Mouse (Mus musculus): Measurements from ENCODE around the gene Dnaic2.

Gene Dnaic2

DNA sequence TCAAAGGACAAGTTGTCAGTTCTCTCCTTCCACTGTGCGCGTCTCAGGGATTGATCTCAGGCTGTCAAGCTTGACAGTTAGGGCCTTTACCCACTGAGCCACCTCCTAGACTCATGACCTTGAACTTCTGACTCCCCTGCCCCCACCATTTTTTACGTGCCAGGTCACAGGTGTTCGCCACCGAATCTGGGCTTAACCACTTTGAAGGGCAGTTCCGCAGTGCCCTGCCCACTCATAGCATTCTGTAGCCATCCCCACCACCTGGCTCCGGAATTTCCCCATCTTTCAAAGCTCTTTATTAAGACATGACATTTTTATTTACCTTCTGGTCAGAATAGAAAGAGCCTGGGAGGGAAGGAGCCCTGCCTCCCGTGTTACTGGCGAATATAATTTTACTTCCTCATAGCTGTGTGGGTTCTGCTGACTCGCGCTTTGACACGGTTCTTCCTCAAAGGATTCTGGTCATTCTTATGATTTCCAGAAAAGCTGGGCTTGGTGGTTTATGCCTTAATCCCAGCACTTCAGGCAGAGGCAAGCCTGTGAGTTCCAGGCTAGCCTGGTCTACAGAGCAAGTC is 20.4 kb downstream of the Dnaic2 start:
- DNase-seq, result no peak

DNA sequence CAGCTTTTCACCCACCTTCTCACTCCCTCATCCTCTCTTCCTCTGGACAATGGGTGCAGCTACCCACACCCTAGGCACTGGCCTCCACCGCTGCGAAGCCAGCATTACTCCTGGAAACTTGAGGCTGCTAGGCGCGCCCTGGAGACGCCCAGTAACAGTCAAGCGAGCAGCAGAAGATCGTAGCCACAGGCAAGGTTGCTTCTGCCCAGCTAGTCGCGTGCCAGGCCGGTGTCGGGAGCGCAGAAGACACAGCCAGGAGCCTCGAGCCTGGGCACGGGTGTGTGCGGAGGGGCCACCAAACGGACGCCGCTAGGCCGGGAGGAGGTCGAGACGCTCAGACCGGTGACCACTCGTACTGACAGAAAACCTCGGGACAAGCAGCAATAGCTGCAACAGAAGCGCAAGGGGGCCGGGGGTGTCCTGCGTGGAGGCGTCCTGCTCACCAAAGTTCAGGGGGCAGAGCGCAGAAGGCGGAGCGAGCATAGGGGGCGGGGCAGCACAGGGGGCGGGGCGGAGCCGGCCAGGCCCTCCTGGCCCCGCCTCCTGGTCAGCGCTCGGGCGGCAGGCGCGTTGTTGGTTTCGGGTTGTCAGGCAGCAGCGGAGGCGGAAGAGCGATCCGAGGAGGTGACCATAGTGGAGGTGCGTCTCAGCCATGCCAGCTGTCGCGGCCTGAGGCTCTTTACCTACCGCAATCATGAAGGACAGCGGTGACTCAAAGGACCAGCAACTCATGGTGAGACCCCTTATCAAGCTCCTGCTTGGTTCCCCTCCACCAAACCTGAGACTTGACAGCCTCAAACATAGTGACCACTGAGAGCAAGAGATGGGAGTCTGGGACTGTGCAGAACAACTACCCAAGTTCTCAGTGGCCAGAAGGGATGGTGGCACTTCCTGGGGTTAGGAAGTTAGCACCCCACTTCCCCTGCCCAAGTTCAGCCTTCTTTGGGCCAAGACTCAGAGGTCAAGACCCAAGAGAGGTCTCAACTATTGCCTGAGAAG is 37.9 kb downstream of the Dnaic2 start, which contains the start of gene Kif19a:
Gene Kif19a (plus strand): TSS at position 569 of the 999 bp plus-strand sequence.
- DNase-seq, result peak; percentile 32 to 52

DNA sequence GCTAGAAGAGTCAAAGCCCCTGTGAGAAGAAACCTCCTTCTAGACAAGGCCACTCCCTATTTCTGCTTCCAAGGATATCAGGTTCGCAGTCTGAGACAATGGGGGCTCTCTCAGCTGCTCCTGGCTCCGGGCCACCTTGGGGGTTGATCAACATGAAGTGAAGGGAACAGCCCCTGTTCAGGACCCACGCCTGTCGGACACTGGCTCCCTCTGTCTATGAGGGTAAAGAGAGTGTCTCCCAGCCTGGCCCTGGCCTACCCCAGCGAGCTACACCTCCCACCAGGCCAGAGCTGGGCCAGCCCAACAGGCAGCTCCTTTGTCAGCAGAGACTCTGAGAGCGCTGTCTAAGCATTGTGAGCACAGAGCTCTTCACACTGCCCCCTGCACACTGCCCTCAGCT is 42.7 kb downstream of the Dnaic2 start:
- no peak for DNase-seq

DNA sequence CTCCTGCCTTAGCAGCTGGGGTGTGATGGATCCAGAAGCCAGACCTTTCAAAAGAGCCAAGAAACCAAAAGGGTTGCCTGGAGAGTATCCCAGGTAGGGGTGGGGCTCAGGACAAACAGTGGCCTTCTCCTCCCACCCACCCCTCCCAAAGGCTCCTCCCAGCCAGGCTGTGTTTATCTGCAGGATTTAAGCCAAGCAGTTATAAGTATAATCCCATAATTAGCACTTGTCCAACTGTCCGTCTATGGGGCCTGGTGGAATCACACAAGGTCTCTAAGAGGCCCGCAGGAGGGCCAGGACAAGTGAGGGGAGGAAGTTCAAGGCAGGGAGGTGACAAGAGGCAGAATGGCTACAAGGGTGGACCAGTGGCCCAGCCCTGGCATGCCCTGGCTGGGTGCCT is 44.7 kb downstream of the Dnaic2 start:
- DNase-seq, result no peak

DNA sequence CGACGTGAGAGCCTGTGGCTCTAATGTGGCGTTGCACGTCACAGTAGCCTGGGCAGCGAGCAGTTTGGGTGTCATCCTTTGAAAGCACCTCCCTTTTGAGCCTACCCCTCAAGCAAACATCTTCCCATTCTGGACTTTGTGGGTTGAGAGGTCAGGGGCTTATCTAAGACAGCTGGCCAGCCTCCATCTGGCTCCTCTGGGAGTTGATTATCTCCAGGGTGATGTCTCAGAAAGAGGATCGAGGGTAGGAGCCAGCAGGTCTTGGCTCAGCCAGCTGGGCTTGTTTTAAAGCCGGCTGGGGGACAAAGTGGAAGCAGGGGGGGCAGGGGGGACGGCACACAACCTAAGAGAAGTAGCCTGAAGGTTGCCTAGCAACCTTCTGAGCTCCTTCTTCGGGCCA is 52.9 kb downstream of the Dnaic2 start:
- no peak for DNase-seq

DNA sequence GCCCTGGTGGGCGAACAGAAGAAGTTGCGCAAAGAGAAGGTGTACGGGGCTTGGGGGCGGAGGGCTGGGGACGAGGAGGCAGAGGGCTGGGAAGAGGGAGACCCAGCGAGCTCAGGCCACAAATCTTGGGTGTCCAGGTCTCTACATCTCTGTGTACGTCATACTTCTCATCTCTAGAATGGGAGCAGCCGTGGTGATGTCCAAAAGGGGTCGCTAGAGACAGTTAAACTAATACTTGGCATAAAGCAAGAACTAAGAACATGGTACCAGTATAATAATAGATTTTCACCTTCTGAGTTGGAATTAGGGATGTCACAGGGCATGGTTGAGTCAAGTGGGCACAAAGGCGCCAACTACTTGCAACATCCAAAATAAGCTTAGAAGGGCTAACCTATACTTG is 58.7 kb downstream of the Dnaic2 start:
- DNase-seq, result no peak

DNA sequence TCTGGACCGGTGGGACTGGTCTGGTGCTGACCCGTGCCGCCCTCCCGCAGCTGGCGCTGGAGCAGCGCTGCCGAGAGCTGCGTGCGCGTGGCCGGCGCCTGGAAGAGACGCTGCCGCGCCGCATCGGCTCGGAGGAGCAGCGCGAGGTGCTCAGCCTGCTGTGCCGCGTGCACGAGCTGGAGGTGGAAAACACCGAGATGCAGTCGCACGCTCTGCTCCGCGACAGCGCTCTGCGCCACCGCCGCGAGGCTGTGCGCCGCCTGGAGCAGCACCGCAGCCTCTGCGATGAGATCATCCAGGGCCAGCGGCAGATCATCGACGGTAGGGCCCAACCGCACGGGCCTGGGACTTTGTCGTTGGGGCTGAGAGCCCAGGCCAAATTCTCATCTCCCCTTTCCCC is 59.1 kb downstream of the Dnaic2 start:
- no peak for DNase-seq

DNA sequence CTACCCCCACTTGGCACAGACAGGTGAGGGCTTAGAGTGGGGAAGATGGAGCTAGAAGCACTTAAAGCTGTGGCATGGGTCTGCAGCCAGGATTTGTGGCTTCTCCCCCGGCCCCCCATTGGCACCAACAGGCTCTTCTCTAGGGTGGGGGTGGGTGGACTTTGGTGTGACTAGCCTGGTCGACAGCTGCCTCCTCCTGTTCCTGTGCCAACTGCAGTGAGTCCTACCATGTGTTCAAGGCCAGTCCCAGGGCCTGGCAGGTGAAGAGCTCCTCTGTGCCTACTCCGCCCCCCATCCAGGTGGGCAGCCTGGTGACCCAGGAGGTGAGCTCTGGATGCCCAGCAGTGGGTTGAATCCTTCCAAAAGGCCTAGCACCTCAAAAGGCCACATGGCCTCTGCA is 60.4 kb downstream of the Dnaic2 start:
- no peak for DNase-seq

DNA sequence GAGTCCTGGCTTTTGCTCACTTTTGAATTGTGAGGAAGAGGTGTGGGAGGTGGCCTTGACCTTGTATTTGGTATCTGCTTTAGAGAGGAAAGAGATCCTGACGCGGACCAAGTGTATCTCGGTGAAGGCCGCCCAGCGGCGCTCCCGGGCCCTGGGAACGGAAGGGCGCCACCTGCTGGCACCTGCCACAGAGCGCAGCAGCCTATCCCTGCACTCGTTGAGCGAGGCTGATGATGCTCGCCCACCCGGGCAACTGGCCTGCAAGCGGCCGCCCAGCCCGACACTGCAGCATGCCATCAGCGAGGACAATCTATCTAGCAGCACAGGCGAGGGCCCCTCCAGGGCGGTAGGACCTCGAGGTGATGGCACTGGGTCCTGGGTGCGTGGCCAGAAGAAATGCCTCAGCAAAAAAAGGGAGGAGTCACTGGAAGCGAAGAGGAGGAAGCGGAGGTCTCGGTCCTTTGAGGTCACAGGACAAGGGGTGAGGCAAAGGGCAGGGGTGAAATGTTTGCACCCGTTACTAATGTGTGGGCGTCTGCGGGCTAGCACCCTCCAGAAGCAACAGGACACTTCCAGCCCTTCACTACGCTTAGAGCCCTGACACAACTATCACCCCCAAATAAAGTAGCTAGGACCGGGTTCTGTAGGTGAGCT is 62.0 kb downstream of the Dnaic2 start:
- DNase-seq, result peak; percentile 86 to 90

DNA sequence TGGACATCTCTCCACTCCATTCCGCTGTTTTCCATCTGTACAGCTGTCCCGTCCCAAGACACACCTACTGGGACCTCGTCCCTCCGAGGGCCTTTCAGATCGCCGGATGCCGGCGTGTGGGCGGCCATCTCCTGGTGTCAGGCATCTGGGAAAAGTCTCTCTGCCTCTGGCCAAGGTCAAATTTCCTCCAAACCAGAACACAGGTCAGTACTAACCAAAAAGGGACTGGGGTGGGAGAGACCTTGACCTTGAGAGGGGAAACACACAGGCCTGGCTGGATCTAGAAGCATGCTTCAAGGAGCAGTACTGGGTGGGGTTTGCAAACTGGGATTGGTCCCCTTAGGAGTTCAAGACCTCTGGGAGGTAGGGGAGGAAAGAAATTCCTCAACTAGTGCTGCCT is 62.5 kb downstream of the Dnaic2 start:
- no peak for DNase-seq

DNA sequence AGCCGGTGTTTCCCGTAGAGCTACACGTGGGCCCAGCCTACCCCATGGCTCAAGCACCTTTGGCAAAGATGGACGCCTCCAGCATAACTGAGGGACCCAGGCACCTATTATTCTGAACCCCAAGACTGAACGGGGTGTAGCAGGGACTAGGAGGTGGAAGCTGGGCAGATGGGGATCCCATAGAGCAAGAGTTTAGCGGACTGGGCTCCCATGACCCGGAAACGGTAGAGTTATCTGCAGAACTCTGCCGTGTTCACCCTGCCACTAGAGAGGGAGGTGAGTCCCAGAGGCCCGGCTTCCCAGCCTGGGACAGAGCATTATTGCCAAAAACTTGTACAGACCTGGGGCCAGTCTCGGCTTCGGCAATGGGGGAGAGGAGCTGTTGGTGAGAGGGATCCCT is 63.0 kb downstream of the Dnaic2 start:
- DNase-seq, result no peak

DNA sequence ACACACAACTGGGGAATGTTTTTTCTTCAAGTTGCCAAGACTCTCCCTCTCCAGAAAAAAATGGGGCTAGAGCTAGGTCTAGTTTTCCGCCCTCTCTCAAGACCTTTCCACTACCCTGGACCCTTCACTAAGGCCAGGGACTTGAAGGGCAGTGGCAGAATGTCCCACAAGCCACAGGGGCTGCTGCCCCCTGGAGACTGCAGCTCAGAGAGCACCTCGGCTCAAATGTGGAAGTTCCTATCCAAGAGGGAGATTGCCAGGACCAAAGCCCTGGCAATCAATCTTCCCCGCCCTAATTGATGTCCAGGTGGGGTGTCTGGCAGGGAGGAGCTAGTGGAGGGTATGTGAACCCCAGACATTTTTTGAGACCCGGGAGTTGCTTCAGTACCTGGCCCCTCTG is 63.6 kb downstream of the Dnaic2 start:
- no peak for DNase-seq

DNA sequence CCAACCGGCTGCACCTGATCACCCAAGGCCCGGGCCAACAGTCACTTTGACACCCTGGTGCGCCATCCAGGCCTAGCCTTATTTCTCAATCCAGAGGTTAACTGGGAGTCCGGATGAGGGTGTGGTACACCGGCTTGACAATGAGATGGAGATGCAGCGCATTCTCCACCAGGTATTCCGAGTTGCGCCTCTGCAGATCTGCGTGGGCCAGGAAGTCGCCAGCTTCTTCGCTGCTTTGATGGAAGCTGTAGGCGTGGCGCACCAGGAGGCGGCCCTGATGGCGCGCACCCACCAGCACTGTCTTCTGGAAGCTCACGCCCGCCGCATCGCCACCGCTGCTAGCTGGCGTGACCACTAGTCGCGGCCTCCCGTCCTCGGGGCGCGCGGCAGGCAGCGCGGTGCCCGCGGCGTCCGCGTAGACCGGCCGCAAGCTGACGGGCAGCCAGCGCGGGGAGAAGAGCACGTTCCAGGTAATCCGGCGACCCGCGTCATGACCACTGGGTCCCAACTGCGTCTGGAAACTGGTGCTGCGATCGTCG is 64.2 kb downstream of the Dnaic2 start:
- DNase-seq, result peak in 1 of 2 experiments; percentile 49

DNA sequence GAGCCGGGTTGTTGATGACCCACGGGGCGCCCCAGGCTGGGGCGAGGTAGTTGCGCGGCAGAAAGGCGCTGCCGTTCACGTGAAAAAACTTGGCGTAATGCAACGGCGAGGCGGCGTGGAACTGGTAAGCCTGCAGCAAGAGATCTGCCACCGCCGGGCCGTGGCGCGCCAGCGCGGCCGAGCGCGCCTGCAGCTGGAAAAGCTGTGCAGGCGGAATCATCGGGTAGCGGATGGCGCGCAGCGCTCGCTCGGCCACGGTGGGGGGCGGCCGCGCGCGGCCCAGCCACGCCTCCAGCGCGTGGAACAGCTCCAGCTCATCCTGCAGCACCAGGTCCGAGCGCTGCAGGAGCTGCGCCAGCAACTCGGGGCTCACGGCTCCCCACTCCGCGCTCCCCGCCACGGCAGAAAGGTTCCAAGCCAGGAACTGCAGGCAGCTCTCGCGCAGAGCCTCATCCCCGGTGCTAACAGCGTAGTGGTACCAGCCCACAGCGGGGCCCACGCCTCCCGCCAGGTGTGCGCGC is 64.7 kb downstream of the Dnaic2 start:
- DNase-seq, result peak; percentile 64 to 75

DNA sequence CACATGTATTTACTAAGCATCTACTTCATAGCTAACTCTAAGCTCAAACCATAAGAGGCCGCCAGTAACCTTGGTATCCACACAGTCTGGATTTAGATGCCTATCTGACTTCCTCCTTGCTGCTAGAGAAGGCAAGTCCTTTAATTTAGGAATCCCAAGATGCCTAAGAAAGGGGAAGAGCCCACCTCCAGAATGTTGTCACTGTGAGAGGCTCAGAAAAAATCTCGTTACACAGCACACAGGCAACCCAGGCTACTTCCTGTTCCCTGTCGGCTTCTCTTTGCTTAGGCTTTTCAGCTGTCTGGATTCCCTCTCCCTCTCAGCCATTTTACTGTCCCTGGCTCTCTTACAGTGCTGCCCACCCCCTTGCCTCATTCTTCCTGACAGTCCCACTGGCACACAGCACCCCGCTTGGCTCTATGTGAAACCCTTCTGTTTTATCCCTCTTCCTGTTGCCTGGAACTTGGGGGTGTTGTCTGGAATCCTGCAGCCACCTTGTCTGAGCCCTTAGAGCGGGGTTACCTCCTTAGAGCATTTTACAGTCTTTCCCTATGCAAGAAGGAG is 65.8 kb downstream of the Dnaic2 start:
- DNase-seq, result no peak

DNA sequence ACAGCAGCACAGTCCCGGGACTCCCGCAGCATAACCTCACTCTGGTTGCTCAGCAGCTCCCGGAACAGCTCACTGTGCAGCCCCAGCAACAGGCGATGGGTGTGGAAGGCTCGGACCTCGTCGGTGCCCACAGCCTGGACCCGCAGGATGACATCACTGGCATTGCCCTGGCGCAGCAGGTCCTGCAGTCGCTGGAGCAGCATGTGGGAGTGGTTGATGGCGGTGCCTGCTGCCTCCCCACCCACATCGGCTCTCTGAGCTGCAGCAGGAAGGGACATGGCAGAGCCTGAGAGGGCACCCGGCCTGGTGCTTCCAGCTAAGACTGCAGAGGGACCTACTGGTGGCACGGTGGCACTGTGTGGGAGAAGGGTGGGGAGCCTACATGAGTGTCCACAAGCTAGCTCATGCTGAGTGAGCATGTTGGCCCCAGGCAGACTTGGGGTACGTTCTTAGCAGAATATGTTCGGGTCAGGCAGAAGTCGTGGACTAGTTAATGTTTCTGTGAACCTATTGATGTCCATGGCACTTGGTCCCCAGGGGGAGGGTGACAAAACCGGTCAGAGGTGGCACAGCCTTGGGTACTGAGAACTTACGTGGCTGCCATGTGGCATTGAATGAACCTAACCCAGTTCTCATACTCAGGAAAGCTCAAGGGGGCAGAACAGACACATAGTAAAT is 66.8 kb downstream of the Dnaic2 start:
- peak in 1 of 2 experiments; percentile 44 for DNase-seq

DNA sequence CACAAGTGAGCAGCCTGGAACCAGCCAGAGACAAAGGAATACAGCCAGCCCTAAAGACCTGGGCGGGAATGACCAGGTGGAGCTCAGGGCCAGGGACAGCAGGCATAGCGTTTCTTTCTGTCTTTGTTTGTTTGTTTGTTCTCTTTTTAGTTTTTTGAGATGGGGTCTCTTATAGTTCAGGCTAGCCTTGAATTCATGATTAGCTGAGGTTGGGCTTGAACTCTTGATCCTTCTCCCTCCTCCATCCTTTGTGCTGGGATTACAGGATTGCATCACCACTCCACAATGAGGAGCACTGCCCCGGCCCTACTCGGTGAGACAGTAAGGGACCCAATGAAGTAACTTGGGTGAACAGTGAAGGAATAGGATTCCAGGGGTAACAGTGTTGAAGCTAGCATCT is 67.5 kb downstream of the Dnaic2 start:
- no peak for DNase-seq

DNA sequence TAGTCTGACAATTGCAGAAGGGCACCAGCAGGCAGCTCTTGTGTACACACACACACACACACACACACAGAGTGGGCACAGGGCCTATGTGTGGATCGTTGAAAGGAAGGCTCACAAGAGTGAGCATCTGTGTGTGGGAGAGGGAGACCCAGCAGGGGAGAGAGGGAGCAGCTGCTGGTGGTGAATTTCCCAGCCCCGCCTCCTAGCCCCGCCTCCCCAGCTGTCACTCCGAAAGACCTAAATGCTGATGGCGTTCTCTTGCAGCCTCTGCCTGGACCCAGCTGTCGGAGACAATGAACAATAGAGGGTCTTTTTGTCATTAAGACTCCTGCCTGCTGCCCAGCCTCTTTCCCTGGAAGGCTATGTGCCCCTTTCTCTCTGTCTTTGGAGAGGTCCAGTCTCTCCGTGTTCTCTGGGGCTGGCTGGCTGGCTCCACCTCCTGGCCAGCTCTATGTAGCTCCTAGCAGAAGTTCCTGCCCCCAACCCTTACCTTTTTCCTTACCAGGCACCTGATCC is 68.1 kb downstream of the Dnaic2 start:
- peak; percentile 91 to 93 for DNase-seq

DNA sequence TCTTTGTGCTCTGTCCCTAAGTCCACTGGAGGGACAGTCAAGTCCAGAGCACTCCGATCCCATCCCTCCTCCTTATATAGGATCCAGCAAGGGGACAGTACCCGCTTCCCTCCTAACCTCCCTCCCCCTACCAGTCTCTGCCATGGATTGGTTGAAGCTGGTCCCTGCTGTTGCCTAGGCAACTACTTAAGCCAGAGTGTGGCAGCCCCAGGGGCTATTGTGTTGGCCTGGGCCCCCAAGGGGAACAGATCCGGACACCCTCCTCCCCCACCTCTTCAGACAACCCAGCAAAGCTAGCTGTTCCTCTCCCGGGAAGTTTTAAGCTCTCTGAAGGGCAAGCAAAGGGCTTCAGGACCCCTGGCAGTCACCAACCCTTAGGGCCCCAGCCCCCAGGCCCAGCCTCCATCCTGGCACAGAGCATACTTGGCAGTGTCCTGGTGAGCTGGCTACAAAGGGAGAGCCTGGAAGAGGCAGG is 68.7 kb downstream of the Dnaic2 start, which contains the start of gene Btbd17:
Gene Btbd17 (minus strand): TSS at position 98 of the 475 bp plus-strand sequence.
- peak in 1 of 2 experiments; percentile 39 for DNase-seq

DNA sequence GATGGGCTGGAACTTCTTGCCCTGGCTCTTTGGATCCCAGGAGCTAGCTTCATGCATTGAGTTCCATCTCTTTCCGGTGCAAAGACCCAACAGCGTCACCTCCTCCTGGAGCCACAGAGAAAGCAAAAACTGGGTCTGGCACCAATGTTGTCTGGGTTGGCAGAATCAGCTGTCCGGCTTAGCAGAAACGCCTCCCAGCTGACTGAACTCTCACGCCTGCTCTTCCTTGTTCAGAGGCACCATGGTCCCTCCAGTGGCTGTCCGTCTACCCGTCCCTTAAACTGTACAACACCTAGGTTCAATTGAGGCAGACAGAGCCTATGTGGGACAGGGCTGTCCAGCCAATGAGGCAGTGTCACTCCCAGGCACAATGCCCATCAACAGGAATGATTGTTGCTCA is 70.0 kb downstream of the Dnaic2 start:
- no peak for DNase-seq

DNA sequence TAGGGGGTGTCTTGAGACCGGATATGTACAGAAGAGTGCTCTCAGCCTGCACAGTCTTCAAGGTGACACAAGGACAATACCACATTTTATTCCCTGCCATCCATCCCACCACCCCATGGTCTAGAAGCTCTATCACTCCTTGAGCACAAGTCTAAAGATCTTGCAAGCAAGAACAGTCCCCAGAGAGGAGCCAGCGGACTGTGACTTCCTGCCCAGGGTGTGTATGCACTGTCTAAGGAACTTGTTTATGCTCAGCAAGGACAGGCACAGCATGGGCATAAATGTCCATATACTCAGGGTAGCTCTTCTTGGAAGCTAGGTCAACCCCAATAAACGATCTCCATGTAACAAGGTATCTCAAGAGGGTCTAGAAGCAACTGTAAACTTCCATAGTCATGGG is 70.8 kb downstream of the Dnaic2 start:
- no peak for DNase-seq

DNA sequence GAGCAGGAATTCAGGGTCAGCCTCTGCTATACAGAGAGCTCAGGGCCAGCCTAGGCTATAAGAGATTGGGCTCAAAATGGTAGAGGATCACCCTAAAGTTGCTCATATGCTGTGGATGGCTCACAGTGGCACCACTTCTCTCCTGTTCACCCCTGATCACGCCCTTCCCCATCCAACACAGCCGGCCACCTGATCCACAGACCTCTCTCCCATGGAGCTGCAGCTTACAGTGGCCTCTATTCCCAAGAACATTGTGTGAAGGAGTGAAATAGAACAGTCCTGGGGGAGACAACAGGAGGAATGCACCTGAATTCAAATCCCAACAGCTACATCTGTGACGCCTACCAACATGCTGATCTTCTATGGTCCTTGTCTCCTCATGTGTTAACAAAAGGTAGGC is 71.4 kb downstream of the Dnaic2 start, which contains the start of gene Gpr142:
Gene Gpr142 (plus strand): TSS at position 301 of the 400 bp plus-strand sequence.
- DNase-seq, result no peak
